Mouse (Mus musculus) adrenal gland (tissue): ENCODE data around the gene Cfap298.

Experiments used
- microRNA-seq, 2 experiments: library from miRNA; unstranded; fragments of <30 nt; microRNA quantifications; one replicate each; pipeline ENCODE4; 2019

Gene Cfap298

Small RNA genes within 50 kb of the gene (microRNA-seq; reads per million reads assigned to microRNA genes)
- gene Gm22933 = 0 reads per million in 2 experiments
